Mouse (Mus musculus) limb, embryonic 14.5 days (tissue): Measurements from ENCODE around the gene Htra2. TPM values are rescaled to one million over a fixed set of nuclear protein-coding genes. Genes with fewer than 3 reads are reported as not detected.

Source experiments
- ATAC-seq: fragments of 200-750 bp; cut with Nextera tagmentation; 2 replicates; pipeline ENCODE4 v1.8.0; 2017; ENCODE audit warnings: low read depth, moderate number of reproducible peaks, moderate TSS enrichment; ENCODE audit not compliant: low FRiP score
- DNase-seq: peaks from one replicate; pipeline ENCODE4 v3.0.0-alpha.2; 2015; ENCODE audit warnings: low spot score
- H3K27ac ChIP-seq: fragments of 300-500 bp; sonication (generic); replicated peaks from 2 replicates; pipeline ENCODE4 v1.5.1; 2014; ENCODE audit warnings: low read depth, mild to moderate bottlenecking, low read length, moderate library complexity, mixed read lengths
- H3K27me3 ChIP-seq: fragments of 300-500 bp; sonication (generic); 2 replicates; pipeline ENCODE4 v1.6.1; 2014; ENCODE audit warnings: low read length, mixed read lengths; ENCODE audit not compliant: control insufficient read depth, insufficient read depth
- H3K36me3 ChIP-seq: fragments of 300-500 bp; sonication (generic); 2 replicates; pipeline ENCODE4 v1.6.1; 2014; ENCODE audit warnings: mild to moderate bottlenecking, low read length, moderate library complexity, mixed read lengths; ENCODE audit not compliant: control insufficient read depth, insufficient read depth
- H3K4me1 ChIP-seq: fragments of 300-500 bp; sonication (generic); 2 replicates; pipeline ENCODE4 v1.6.1; 2014; ENCODE audit warnings: antibody characterized with exemption, low read length, mixed read lengths; ENCODE audit not compliant: control insufficient read depth, insufficient read depth
- H3K4me2 ChIP-seq: fragments of 300-500 bp; sonication (generic); replicated peaks from 2 replicates; pipeline ENCODE4 v1.6.1; 2014; ENCODE audit warnings: low read depth, mild to moderate bottlenecking, low read length, moderate library complexity; ENCODE audit not compliant: severe bottlenecking
- H3K4me3 ChIP-seq: fragments of 300-500 bp; sonication (generic); replicated peaks from 2 replicates; pipeline ENCODE4 v1.5.1; 2014; ENCODE audit warnings: low read length
- H3K9ac ChIP-seq: fragments of 300-500 bp; sonication (generic); 2 replicates; pipeline ENCODE4 v1.6.1; 2014; ENCODE audit warnings: mild to moderate bottlenecking, low read depth, low read length, moderate library complexity; ENCODE audit not compliant: severe bottlenecking
- H3K9me3 ChIP-seq: fragments of 300-500 bp; sonication (generic); 2 replicates; pipeline ENCODE4 v1.6.1; 2016; ENCODE audit warnings: low read length; ENCODE audit not compliant: control insufficient read depth
- POLR2A ChIP-seq: fragments of 200-500 bp; IDR thresholded peaks from 2 replicates; pipeline ENCODE4 v1.8.0; 2012; ENCODE audit warnings: inconsistent platforms, mild to moderate bottlenecking, moderate library complexity, borderline replicate concordance; ENCODE audit not compliant: insufficient read depth, insufficient read length; ENCODE audit errors: extremely low read depth
- WGBS: fragments of 180-500 bp; shearing (Covaris S2); extraction: QIAGEN DNeasy Blood & Tissue Kit; methylation state at CpG from one replicate; pipeline ENCODE4 v1.1.7; 2014; 5-methylcytosine and 5-hydroxymethylcytosine counted together
- polyA plus RNA-seq, 2 experiments: library from polyadenylated mRNA; depleted of rRNA in 1 of 2; stranded (reverse) in 1 of 2; unstranded in 1 of 2; fragments of >200 nt; fragmentation: Nextera tagmentation in 1 of 2; extraction: Ambion mirVana in 1 of 2; gene quantifications; 2 replicates each; pipeline versions ENCODE4 v1.2.1 to v1.2.3; 2012 to 2014

Htra2 gene
- polyA plus RNA-seq, 2 experiments: 48.4 to 99.8 TPM

DNA sequence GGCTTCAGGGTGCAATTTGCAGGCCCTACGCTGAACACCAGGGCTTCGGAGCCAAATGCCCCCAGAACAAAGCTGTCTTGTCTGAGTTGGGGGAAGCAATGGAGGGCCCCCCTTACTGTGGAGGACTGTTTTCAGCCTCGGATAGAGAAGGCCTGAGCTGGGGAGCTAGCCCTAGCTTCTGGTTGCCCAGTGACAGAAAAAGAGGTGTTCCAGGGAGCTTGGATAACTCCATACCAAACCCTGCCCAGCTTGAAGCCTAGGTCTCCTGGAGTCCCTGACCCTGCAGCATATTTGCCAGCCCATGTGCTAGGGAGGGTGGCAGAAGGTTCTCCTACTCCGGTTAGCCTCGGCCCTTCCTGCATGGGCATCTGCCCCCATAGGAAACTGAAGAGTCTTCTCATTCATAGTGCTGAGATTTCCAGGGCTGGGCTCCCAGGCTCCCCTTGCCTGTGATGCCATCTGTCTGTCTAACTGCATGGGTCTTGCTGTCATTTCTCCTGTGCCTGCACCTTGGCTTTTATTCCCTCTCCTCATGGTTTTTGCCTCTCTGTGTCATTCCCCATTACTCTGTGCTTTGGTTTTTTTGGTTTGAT is 20.5 kb downstream of the Htra2 start:
- peak overlapping the region; percentile 91; the same call in 1 of the 2 replicates for H3K27ac ChIP-seq
- ATAC-seq: no peak

DNA sequence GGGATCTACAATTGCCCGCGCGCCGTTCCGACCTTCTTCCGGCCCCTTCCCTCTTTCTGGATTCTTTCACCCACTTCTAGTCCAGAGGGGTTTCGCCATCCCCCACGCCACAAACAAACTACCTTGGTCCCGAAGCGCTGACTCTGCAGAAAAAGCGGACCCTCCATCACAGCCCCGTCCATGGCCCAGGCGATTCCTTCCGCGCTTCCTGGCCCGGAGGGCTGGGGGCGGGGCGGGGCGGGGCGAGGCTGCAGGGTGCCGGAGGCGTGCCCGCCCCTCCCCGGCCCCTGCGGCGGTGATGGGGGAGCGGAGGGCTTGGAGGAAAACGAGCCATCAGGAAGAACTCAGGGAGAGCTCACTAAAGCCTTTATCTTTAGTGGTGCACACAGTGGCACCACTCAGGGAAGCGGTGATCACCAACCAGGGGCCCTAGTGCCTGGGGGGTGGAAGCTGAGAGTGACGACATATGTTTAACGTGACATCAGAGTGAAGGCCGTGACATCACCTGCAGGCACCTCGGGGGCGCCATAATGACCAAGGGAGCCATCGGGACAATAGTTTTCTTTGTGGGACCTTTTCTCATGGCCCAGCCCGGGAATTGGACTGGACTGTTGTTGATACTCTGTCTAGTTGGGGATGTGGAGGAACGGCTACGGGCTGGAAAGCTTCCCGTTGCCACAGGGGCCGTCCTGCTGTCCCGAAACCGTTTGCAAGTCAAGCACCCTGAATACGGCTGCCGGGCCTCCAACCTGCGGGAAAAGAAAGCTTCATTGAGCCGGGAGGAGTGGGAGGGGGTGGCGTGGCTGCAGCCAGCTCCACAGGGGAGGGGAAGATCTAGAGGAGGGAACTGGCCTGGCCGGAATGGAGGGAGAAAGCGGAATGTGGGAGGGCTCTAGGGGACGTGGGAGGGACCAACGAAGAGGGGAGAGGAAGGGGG is 21.6 kb downstream of the Htra2 start, which contains the start of the genes Dok1 and Loxl3:
Gene Dok1, minus strand, starts transcription at position 223 of the 937 bp plus-strand sequence.
Gene Loxl3, plus strand, starts transcription at position 925 of the 937 bp plus-strand sequence.
- under 1% methylated on average over 43 of the region's 51 CpGs for WGBS
- DNase-seq (peak; percentile 84), ATAC-seq (peak; percentile 86)
- H3K9ac ChIP-seq: peak within 1 kb of the TSS; percentile 55
- H3K4me2 ChIP-seq: peak within 1 kb of the TSS; percentile 80
- no peaks in the 10 kb centered on the region for H3K9me3 ChIP-seq
- 0 out of 2 replicates have a peak, but pooled peaks have one; percentile 10 for TF ChIP-seq POLR2A
- H3K27me3 ChIP-seq: peaks cover 7% of the 10 kb centered on the region; the same call in 1 of the 2 replicates
- peaks cover 21% of the 10 kb centered on the region for H3K4me1 ChIP-seq
- H3K27ac ChIP-seq: peak within 1 kb of the TSS; percentile 91
- H3K36me3 ChIP-seq: peaks cover 3% of the 10 kb centered on the region
- H3K4me3 ChIP-seq: peak within 1 kb of the TSS; percentile 64

More for the DNA sequence above, 20.5 kb downstream of the Htra2 start:
- H3K4me3 ChIP-seq: peak overlapping the region; percentile 64
- peaks cover 7% of the 10 kb centered on the region; the same call in 1 of the 2 replicates for H3K27me3 ChIP-seq
- H3K9ac ChIP-seq: peak overlapping the region; percentile 55
- H3K9me3 ChIP-seq: no peaks in the 10 kb centered on the region
- H3K36me3 ChIP-seq: peaks cover 3% of the 10 kb centered on the region
- H3K4me2 ChIP-seq: peak overlapping the region; percentile 80
- no peak for DNase-seq
- TF ChIP-seq POLR2A: no peak
- WGBS: 21% methylated on average over 5 of the region's 5 CpGs
- H3K4me1 ChIP-seq: peaks cover 24% of the 10 kb centered on the region

DNA sequence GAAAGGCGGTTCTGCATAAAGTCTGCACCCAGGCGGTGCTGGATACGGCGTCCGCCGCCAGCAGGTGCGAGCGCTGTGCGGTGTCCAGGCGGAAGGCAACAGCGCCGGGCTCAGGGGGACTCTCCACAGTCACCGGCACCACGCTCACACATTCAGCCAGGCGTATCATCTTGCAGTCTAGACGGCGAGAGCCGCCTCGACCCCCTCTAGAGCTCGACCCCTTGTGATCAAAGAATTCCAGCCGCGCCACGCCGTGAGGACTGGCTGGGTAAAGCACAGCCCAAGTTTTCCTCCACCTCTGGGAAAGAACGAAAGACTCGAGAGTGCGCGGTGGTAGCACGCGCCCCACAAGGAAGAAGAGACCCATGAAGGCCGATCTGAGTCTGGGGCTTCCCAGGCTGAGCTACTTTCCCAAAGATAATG is 22.3 kb downstream of the Htra2 start:
- Histone ChIP-seq H3K4me3 (peak overlapping the region; percentile 64), H3K4me2 (peak overlapping the region; percentile 80), H3K9ac (peak overlapping the region; percentile 55), H3K9me3 (no peaks in the 10 kb centered on the region), H3K27me3 (peaks cover 7% of the 10 kb centered on the region; the same call in 1 of the 2 replicates), H3K4me1 (peaks cover 21% of the 10 kb centered on the region), H3K36me3 (peaks cover 3% of the 10 kb centered on the region; the same call in 1 of the 2 replicates), H3K27ac (peak overlapping the region; percentile 91)
- TF ChIP-seq POLR2A: no peak
- ATAC-seq (peak; percentile 45; the same call in 1 of the 2 replicates), DNase-seq (no peak)
- under 1% methylated on average over 29 of the region's 31 CpGs for WGBS

GRCm38 (mm10) chr6:83031921-83032590 is 23.0 kb downstream of the Htra2 start:
- 23% methylated on average over 18 of the region's 18 CpGs for WGBS
- DNase-seq (no peak), ATAC-seq (no peak)
- H3K4me3 ChIP-seq: peak overlapping the region; percentile 64
- no peak for TF ChIP-seq POLR2A
- H3K36me3 ChIP-seq: peaks cover 3% of the 10 kb centered on the region; the same call in 1 of the 2 replicates
- no peak overlapping the region for H3K27ac ChIP-seq
- H3K4me2 ChIP-seq: peak overlapping the region; percentile 80
- peaks cover 24% of the 10 kb centered on the region for H3K4me1 ChIP-seq
- no peaks in the 10 kb centered on the region for H3K9me3 ChIP-seq
- H3K9ac ChIP-seq: peak overlapping the region; percentile 55; the same call in 1 of the 2 replicates
- H3K27me3 ChIP-seq: peaks cover 7% of the 10 kb centered on the region; the same call in 1 of the 2 replicates
